Mouse (Mus musculus): ENCODE measurements around the gene Prss46. TPM values are rescaled to one million over a fixed set of nuclear protein-coding genes. Genes with fewer than 3 reads are reported as not detected.
"Not testable (repeated sequence)": the region's sequence is repeated elsewhere in the genome, so short reads cannot be mapped to it uniquely, and the experiment has no call there.

The Prss46 gene
- polyA plus RNA-seq (2016; fragmentation: Nextera tagmentation; extraction: Ambion mirVana): not detected in 2 replicates

DNA sequence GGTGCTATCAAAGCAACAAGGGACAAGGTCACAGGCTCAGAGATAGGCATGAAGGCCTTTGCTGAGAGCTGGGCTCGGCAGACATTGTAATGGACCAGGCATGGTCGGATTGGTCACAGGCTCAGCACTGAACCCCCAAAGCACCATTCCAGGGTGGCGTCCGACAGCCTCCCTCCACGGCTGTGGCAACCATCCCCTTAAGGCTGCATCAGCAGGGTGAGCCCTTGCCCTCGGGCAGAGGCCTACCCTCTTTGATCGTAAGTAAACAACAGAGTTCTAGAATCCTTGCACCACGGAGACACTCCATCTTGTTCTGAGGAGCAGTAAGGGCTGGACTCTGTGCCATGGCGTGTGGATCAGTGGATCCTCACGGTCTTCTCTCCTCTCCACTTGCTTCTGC, at the start of gene Prss46:
TSS of gene Prss46 (plus strand) at position 301 of the 400 bp plus-strand sequence.
- no peak within 1 kb of the TSS for H3K4me3 ChIP-seq
- H3K4me1 ChIP-seq: 0 out of 2 replicates have a peak, but pooled peaks cover 3% of the 10 kb centered on the region
- H3K36me3 ChIP-seq: no peaks in the 10 kb centered on the region
- no peak within 1 kb of the TSS for H3K27ac ChIP-seq
- WGBS: 78% methylated on average over 10 of the region's 10 CpGs
- DNase-seq (ENCODE audit: low spot score): no peak
- no peaks in the 10 kb centered on the region for H3K9me3 ChIP-seq
- 0 out of 2 replicates have a peak, but pooled peaks cover 6% of the 10 kb centered on the region for H3K27me3 ChIP-seq (ENCODE audit: insufficient read depth, poor library complexity, severe bottlenecking)

DNA sequence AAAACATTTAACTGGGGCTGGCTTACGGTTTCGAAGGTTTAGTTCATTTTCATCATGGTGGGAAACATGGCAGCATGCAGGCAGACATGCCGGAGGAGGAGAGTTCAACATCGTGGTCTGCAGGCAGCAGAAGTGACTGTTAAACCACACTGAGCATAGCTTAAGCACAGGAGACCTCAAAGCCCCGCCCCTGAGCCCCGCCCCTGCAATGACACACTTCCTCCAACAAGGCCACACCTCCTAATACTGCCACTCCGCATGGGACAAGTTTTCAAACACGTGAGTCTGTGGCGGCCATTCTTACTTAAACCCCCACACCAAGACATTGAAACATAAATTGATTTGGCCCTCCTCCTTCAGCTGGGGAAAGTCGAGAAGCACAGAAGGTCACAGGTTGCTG, 47.3 kb upstream of the Prss46 start:
- no peaks in the 10 kb centered on the region for H3K27me3 ChIP-seq (ENCODE audit: insufficient read depth, poor library complexity, severe bottlenecking)
- H3K4me3 ChIP-seq: no peak overlapping the region
- H3K9me3 ChIP-seq: no peaks in the 10 kb centered on the region
- 83% methylated on average over 10 of the region's 10 CpGs for WGBS
- H3K36me3 ChIP-seq: no peaks in the 10 kb centered on the region
- H3K27ac ChIP-seq: no peak overlapping the region
- H3K4me1 ChIP-seq: 0 out of 2 replicates have a peak, but pooled peaks cover 3% of the 10 kb centered on the region
- DNase-seq (ENCODE audit: low spot score): peak; percentile 58

- Histone ChIP-seq H3K4me3 (no peak within 1 kb of the TSS), H3K27me3 (ENCODE audit: insufficient read depth, poor library complexity, severe bottlenecking) (no peaks in the 10 kb centered on the region), H3K4me1 (0 out of 2 replicates have a peak, but pooled peaks cover 6% of the 10 kb centered on the region), H3K27ac (no peak within 1 kb of the TSS), H3K9me3 (no peaks in the 10 kb centered on the region), H3K36me3 (no peaks in the 10 kb centered on the region)
- no peak for DNase-seq (ENCODE audit: low spot score)
- 84% methylated on average over 14 of the region's 14 CpGs for WGBS
These were observed 46.4 kb upstream of the Prss46 start, which contains the start of gene Prss42 for GRCm38 (mm10) chr9:110797866-110798265. Gene Prss42, plus strand, starts transcription at chr9:110798166.

DNA sequence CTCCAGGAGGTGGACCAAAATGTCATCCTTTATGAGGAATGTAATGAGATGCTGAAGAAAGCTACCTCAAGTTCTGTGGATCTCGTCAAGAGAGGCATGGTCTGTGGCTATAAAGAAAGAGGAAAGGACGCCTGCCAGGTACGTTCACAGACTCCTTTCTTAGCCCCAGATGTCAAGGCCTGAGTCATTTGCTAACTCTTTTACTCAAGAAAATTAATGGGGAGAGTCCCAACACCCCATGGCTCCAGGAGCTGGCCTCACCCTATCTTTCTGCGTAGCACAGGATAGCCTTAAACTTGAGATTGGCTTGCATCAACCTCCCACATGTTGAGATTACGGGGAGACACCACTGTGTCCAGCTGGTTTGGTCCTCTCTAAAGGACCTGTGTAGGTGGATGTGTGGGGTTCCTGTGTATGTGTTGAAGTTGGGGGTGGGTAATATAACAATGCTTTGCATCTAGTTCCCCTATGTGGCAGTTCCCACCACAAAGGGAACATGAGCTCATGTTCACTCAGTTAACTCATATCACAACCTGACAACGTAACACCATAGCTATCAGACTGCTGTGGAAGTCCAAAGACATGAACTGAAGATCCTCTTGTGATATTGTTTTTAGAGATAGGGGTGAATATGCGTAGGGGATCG, 43.3 kb upstream of the Prss46 start:
- Histone ChIP-seq H3K4me1 (peaks cover 9% of the 10 kb centered on the region; the same call in 1 of the 2 replicates), H3K9me3 (no peaks in the 10 kb centered on the region), H3K4me3 (no peak overlapping the region), H3K27me3 (ENCODE audit: insufficient read depth, poor library complexity, severe bottlenecking) (no peaks in the 10 kb centered on the region), H3K27ac (no peak overlapping the region), H3K36me3 (no peaks in the 10 kb centered on the region)
- no peak for DNase-seq (ENCODE audit: low spot score)
- WGBS: 83% methylated on average over 8 of the region's 8 CpGs

- DNase-seq (ENCODE audit: low spot score): no peak
- Histone ChIP-seq H3K4me3 (no peak overlapping the region), H3K27ac (no peak overlapping the region), H3K27me3 (ENCODE audit: insufficient read depth, poor library complexity, severe bottlenecking) (no peaks in the 10 kb centered on the region), H3K36me3 (no peaks in the 10 kb centered on the region), H3K9me3 (no peaks in the 10 kb centered on the region), H3K4me1 (peaks cover 8% of the 10 kb centered on the region; the same call in 1 of the 2 replicates)
- WGBS: 74% methylated on average over 4 of the region's 4 CpGs
These were observed 41.0 kb upstream of the Prss46 start for GRCm38 (mm10) chr9:110803294-110803693.

DNA sequence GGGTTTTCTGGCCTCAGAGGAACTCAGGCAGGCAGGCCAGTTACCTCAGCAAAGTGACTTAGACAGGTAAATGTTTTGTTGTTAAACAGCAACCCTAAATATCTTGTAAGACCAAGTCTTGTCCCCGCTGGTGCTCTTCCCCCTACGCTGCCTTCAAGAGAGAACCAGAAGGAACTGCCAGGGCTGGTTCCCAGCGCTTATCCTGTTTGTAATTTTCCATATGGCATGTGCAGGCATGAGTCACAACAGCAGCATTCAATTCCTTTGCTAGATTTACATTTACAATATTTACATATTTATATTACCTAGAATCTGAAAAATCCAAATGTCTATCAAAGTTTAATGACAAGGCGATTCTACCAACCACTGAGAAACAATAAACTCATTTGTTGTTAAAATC, 34.3 kb upstream of the Prss46 start:
- Histone ChIP-seq H3K27me3 (ENCODE audit: insufficient read depth, poor library complexity, severe bottlenecking) (peaks cover 10% of the 10 kb centered on the region), H3K36me3 (no peaks in the 10 kb centered on the region), H3K27ac (no peak overlapping the region), H3K4me3 (no peak overlapping the region), H3K4me1 (peaks cover 5% of the 10 kb centered on the region; the same call in 1 of the 2 replicates), H3K9me3 (no peaks in the 10 kb centered on the region)
- DNase-seq (ENCODE audit: low spot score): no peak
- WGBS: 78% methylated on average over 4 of the region's 4 CpGs

GRCm38 (mm10) chr9:110813789-110814188, 30.5 kb upstream of the Prss46 start, which contains the start of gene Prss44:
Gene Prss44, plus strand, starts transcription at chr9:110813994.
- peaks cover 28% of the 10 kb centered on the region for H3K27me3 ChIP-seq (ENCODE audit: insufficient read depth, poor library complexity, severe bottlenecking)
- WGBS: 56% methylated on average over 18 of the region's 18 CpGs
- H3K9me3 ChIP-seq: no peaks in the 10 kb centered on the region
- no peak for DNase-seq (ENCODE audit: low spot score)
- H3K4me1 ChIP-seq: peaks cover 5% of the 10 kb centered on the region; the same call in 1 of the 2 replicates
- no peak within 1 kb of the TSS for H3K27ac ChIP-seq
- H3K4me3 ChIP-seq: no peak within 1 kb of the TSS
- no peaks in the 10 kb centered on the region for H3K36me3 ChIP-seq

GRCm38 (mm10) chr9:110820546-110820945, 23.8 kb upstream of the Prss46 start:
- H3K27ac ChIP-seq; H3K4me1 ChIP-seq; DNase-seq (ENCODE audit: low spot score); H3K9me3 ChIP-seq; H3K4me3 ChIP-seq; H3K36me3 ChIP-seq: not testable (repeated sequence)
- H3K27me3 ChIP-seq (ENCODE audit: insufficient read depth, poor library complexity, severe bottlenecking): peaks cover 29% of the 10 kb centered on the region; the same call in 1 of the 2 replicates

GRCm38 (mm10) chr9:110821436-110821835, 22.9 kb upstream of the Prss46 start:
- peaks cover 24% of the 10 kb centered on the region; the same call in 1 of the 2 replicates for H3K27me3 ChIP-seq (ENCODE audit: insufficient read depth, poor library complexity, severe bottlenecking)
- WGBS: 83% methylated on average over 7 of the region's 7 CpGs
- no peak overlapping the region for H3K27ac ChIP-seq
- no peaks in the 10 kb centered on the region for H3K4me1 ChIP-seq
- no peak overlapping the region for H3K4me3 ChIP-seq
- H3K9me3 ChIP-seq: no peaks in the 10 kb centered on the region
- DNase-seq (ENCODE audit: low spot score): no peak
- H3K36me3 ChIP-seq: no peaks in the 10 kb centered on the region

GRCm38 (mm10) chr9:110825426-110825825, 18.9 kb upstream of the Prss46 start:
- Histone ChIP-seq H3K9me3 (no peaks in the 10 kb centered on the region), H3K4me3 (no peak overlapping the region), H3K4me1 (no peaks in the 10 kb centered on the region), H3K27ac (no peak overlapping the region), H3K36me3 (no peaks in the 10 kb centered on the region), H3K27me3 (ENCODE audit: insufficient read depth, poor library complexity, severe bottlenecking) (peaks cover 34% of the 10 kb centered on the region)
- DNase-seq (ENCODE audit: low spot score): no peak
- 77% methylated on average over 4 of the region's 4 CpGs for WGBS

DNA sequence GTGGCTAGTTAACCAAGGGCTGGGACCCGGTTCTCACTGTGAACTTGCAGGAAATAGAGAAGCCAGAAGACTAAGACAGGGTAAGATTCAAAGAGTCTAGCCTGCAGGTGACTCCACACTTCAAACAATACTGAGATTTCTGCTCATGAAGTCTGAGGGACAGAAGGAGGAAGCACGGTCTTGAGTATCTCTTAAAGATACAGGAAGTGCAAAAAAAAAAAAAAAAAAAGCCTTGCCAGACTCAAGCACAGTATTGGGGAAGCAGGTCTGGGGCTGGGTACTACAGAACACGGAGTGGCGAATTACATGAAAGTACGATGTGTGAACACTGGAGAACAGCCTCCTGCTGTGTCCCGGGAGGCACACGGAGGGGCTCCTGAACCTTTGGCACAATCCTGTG, 18.5 kb upstream of the Prss46 start:
- Histone ChIP-seq H3K4me3 (no peak overlapping the region), H3K36me3 (no peaks in the 10 kb centered on the region), H3K27ac (no peak overlapping the region), H3K4me1 (no peaks in the 10 kb centered on the region), H3K9me3 (no peaks in the 10 kb centered on the region), H3K27me3 (ENCODE audit: insufficient read depth, poor library complexity, severe bottlenecking) (peaks cover 34% of the 10 kb centered on the region)
- no peak for DNase-seq (ENCODE audit: low spot score)
- WGBS: 69% methylated on average over 7 of the region's 7 CpGs

DNA sequence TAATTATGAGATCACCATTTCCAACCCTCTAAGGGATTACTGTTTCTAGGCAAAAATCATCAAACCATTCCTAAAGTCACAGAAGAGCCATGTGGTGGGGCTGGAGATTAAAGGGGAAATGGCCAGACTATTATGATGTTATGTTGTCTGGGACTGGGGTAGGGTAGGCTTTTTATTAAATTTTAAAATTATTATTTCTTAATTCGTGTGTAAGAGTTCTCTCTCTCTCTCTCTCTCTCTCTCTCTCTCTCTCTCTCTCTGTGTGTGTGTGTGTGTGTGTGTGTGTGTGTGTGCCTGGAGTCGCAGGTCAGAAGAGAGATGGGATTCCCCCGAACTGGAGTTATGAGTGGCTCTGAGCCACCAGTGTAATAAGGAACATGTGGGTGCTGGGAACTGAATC, 17.9 kb upstream of the Prss46 start, which contains the start of gene Prss43:
TSS of gene Prss43 (plus strand) at position 301 of the 400 bp plus-strand sequence.
- no peaks in the 10 kb centered on the region for H3K9me3 ChIP-seq
- H3K27me3 ChIP-seq (ENCODE audit: insufficient read depth, poor library complexity, severe bottlenecking): peaks cover 33% of the 10 kb centered on the region
- no peak within 1 kb of the TSS for H3K27ac ChIP-seq
- 68% methylated on average over 3 of the region's 3 CpGs for WGBS
- H3K4me3 ChIP-seq: no peak within 1 kb of the TSS
- no peaks in the 10 kb centered on the region for H3K4me1 ChIP-seq
- no peak for DNase-seq (ENCODE audit: low spot score)
- H3K36me3 ChIP-seq: no peaks in the 10 kb centered on the region

GRCm38 (mm10) chr9:110833021-110833420, 11.3 kb upstream of the Prss46 start:
- H3K4me1 ChIP-seq: 0 out of 2 replicates have a peak, but pooled peaks cover 5% of the 10 kb centered on the region
- no peaks in the 10 kb centered on the region for H3K9me3 ChIP-seq
- no peak overlapping the region for H3K4me3 ChIP-seq
- WGBS: 67% methylated on average over 5 of the region's 5 CpGs
- H3K27ac ChIP-seq: no peak overlapping the region
- H3K27me3 ChIP-seq (ENCODE audit: insufficient read depth, poor library complexity, severe bottlenecking): peaks cover 30% of the 10 kb centered on the region
- no peak for DNase-seq (ENCODE audit: low spot score)
- no peaks in the 10 kb centered on the region for H3K36me3 ChIP-seq
